Mouse (Mus musculus): ENCODE measurements around the gene Gm2564.
"Not testable (repeated sequence)": the region's sequence is repeated elsewhere in the genome, so short reads cannot be mapped to it uniquely, and the experiment has no call there.

Gm2564 gene

DNA sequence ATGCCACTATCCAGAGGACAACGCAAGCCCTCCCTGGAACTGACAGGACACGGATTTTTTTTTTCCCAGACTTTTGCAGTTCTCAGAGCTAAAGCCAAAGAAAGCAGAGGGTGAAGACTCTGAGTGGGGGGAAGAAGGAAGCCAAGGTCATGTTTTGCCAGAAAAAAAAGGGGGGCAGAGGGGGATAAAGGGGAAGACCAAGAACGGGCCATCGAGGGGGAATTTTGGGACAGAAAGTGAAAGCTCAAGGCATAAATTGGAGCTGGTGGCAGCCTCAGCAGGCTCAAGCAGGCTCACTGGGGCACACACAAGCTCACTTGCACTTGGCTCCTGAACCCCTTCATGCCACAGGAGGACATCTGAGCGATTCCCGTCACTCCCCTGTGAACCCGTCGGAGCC lies at the start of gene Gm2564:
Gene Gm2564, plus strand, starts transcription at position 301 of the 400 bp plus-strand sequence.
- DNase-seq, result not testable (repeated sequence)

- DNase-seq, result not testable (repeated sequence)
These were observed 17.6 kb upstream of the Gm2564 start, which contains the start of gene Gm10591 for GRCm38 (mm10) chr4:42611895-42612294. Gene Gm10591 (plus strand): TSS chr4:42612195.

GRCm38 (mm10) chr4:42654951-42655350 lies 25.4 kb downstream of the Gm2564 start, which contains the start of gene Ccl27b:
Gene Ccl27b (plus strand): TSS chr4:42655251.
- DNase-seq, result not testable (repeated sequence)

GRCm38 (mm10) chr4:42661793-42662192 lies 32.3 kb downstream of the Gm2564 start, which contains the start of gene Il11ra2:
Gene Il11ra2 (minus strand): TSS chr4:42661893.
- not testable (repeated sequence) for DNase-seq

DNA sequence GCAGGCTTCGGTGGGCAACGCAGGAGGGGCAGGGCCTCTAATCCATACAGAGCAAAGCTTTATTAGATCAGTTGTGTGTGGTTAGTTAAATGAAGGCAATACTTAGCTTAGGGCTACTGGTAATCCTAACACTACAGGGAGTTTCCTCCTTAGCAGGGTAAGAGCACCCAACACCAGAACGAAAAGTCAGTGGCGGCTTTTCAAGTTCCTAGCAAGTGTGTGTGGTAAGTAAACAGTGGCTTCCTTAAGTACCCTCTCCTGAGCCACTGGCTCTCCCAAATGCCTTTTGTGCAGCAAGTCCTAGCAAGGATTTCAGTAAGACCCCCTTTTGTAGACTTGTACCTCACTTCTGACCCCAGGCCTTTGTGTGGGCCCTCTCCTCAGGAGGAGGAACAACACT lies 45.9 kb downstream of the Gm2564 start:
- DNase-seq, result not testable (repeated sequence)

- DNase-seq, result not testable (repeated sequence)
These were observed 49.8 kb downstream of the Gm2564 start for GRCm38 (mm10) chr4:42679365-42679764.

DNA sequence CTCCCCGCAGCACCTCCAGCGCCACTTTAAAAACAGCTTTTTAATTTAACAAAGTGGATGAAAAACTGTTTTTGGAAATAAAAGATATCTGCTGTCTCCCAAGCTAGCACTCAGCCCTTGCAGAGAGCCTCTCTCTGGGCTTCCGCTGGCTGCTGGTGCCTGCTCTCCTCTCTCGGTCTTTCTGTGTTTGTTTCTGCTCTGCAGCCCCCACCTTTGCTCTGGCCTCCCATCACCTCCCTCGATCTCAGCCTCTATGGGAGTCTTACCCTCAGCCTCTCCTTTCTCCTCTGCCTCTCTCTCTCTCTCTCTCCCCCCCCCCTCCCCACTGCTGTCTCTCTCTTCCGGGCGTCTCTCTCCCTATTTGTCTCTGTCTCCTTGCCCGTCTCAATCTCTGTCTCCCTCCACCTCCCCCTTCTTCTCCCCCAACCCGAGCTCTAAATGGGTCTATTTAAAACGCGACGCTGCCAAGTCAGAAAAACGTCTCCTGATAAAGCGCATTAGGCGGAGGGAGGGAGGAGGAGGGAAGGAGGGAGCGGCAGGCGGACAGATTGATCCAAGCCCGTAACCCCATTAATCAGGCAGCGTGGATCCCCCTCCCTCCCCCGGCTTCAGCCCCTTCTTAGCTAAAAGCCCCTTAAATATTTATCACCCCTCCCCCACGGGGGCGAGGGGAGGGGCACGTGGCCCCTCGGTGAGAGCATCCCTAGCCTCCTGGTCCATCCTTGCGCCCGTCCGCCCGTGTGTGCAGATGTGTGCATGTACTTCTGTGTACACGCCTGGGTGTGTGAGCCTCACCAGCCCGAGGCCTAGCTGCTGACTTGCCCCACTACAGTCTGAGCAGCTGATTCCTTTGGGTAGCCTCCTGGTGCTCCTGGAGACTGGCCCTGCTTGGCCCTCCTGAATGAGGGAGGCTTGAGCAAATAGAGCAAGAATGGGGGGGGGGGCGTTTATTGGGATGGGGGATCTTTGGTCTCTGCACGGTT lies 51.1 kb downstream of the Gm2564 start:
- not testable (repeated sequence) for DNase-seq
